Comparison of ENCODE assay signal across 8 mouse cellular contexts in the genomic region with DNA sequence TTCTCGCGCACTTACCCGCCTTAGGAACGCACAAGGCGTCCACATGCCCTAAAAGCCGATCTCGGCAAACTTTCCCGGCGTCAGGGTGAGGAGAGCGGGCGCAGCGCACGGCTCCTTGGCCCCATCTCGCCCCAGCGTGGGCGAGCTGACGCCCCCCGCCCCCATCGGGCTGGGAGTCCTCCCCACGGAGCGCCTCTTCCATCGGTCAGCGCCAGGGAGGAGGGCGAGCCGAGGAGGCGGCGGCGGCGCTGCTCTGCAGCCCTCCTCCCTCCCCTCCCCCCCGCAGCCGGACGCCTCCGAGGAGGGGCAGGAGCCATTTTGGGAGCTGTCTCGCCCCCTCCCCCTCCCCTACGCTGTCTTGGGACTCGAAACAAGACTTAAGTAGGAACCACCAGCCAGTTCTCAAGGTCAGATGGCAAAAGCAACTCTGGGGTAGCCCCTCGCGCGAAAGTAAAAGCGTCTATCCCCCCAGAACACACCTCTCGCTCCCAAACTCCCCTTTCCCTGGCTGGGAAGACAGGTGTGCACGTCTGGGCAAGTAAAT. TPM values are rescaled to one million over a fixed set of nuclear protein-coding genes. Genes with fewer than 3 reads are reported as not detected.
DNase-seq lines count a peak whose midpoint lies in the region; ATAC-seq lines count a peak whose summit lies in the region.

No protein-coding gene starts in this region.

- H3K36me3 ChIP-seq in intestine, embryonic 16.5 days (ENCODE audit: control insufficient read depth, insufficient read depth, low read length): peaks cover 31% of the 10 kb centered on the region
- peaks cover 43% of the 10 kb centered on the region for H3K36me3 ChIP-seq in limb, embryonic 10.5 days
- H3K36me3 ChIP-seq in midbrain, embryonic 12.5 days: peaks cover 25% of the 10 kb centered on the region

- peak overlapping the region; percentile 72 for H3K4me2 ChIP-seq in intestine, embryonic 16.5 days (ENCODE audit: low read depth, low read length)
- H3K4me2 ChIP-seq in midbrain, embryonic 12.5 days (replicated peaks): peak overlapping the region; percentile 98

- peak; percentile 92 to 96 for DNase-seq in adrenal gland, adult (ENCODE audit: inconsistent age in 2 of 2, low spot score in 1 of 2)
- peak; percentile 93 for DNase-seq in embryo, embryonic 10.5 days (ENCODE audit: low spot score)
- peak; percentile 96 for DNase-seq in gastrocnemius, postnatal 25 days
- peak; percentile 90 for DNase-seq in limb, embryonic 10.5 days (ENCODE audit: low spot score)
- peak; percentile 66 for DNase-seq in spleen, adult 12 weeks (ENCODE audit: low spot score)

- H3K27ac ChIP-seq in intestine, embryonic 16.5 days (ENCODE audit: low read length): peak overlapping the region; percentile 100
- peak overlapping the region; percentile 100 for H3K27ac ChIP-seq in limb, embryonic 10.5 days
- H3K27ac ChIP-seq in midbrain, embryonic 12.5 days (replicated peaks): peak overlapping the region; percentile 100

- 0% methylated on average over 35 of the region's 42 CpGs for WGBS in intestine, embryonic 16.5 days
- WGBS in limb, embryonic 10.5 days: under 1% methylated on average over 39 of the region's 42 CpGs
- WGBS in midbrain, embryonic 12.5 days: under 1% methylated on average over 38 of the region's 42 CpGs

- peak overlapping the region; percentile 89 for H3K4me3 ChIP-seq in intestine, embryonic 16.5 days (ENCODE audit: low read length)
- H3K4me3 ChIP-seq in limb, embryonic 10.5 days: peak overlapping the region; percentile 99
- H3K4me3 ChIP-seq in midbrain, embryonic 12.5 days: peak overlapping the region; percentile 99

- no peaks in the 10 kb centered on the region for H3K9me3 ChIP-seq in intestine, embryonic 16.5 days (ENCODE audit: control insufficient read depth, low read length)
- H3K9me3 ChIP-seq in limb, embryonic 10.5 days (replicated peaks): no peaks in the 10 kb centered on the region
- no peaks in the 10 kb centered on the region for H3K9me3 ChIP-seq in midbrain, embryonic 12.5 days

- H3K9ac ChIP-seq in intestine, embryonic 16.5 days (ENCODE audit: low read depth, low read length): peak overlapping the region; percentile 98
- H3K9ac ChIP-seq in midbrain, embryonic 12.5 days (replicated peaks): peak overlapping the region; percentile 98

- H3K27me3 ChIP-seq in intestine, embryonic 16.5 days (replicated peaks; ENCODE audit: control insufficient read depth, insufficient read depth, low read length): no peaks in the 10 kb centered on the region
- no peaks in the 10 kb centered on the region for H3K27me3 ChIP-seq in limb, embryonic 10.5 days (ENCODE audit: low read depth, poor library complexity, severe bottlenecking)
- H3K27me3 ChIP-seq in midbrain, embryonic 12.5 days: no peaks in the 10 kb centered on the region

- H3K4me1 ChIP-seq in intestine, embryonic 16.5 days (ENCODE audit: control insufficient read depth, insufficient read depth, low read length): peaks cover 27% of the 10 kb centered on the region
- peaks cover 29% of the 10 kb centered on the region for H3K4me1 ChIP-seq in limb, embryonic 10.5 days
- peaks cover 31% of the 10 kb centered on the region for H3K4me1 ChIP-seq in midbrain, embryonic 12.5 days

- peak; percentile 6 for ATAC-seq in intestine, embryonic 16.5 days
- ATAC-seq in midbrain, embryonic 12.5 days (ENCODE audit: low FRiP score, low read depth): peak; percentile 10
- ATAC-seq in monocyte, adult 5-6 weeks (replicated peaks; ENCODE audit: insufficient number of reproducible peaks, low FRiP score, low TSS enrichment, poor library complexity, severe bottlenecking): no peak

RNA-seq across cellular contexts. Expression of a gene that starts 0.9 kb away (rescaled TPM):
- total RNA-seq in gastrocnemius, postnatal 25 days (2021): 1 to 10 TPM; 2.8 to 3.1 TPM
- polyA plus RNA-seq in intestine, embryonic 16.5 days (2015; fragmentation: Nextera tagmentation; extraction: Ambion mirVana): 13.4 and 15.3 TPM in 2 replicates
- 4.2 and 5.3 TPM in 2 replicates for polyA plus RNA-seq in limb, embryonic 10.5 days (2016; fragmentation: Nextera tagmentation; extraction: Ambion mirVana)
- 9.8 and 9.9 TPM in 2 replicates for polyA plus RNA-seq in midbrain, embryonic 12.5 days (2016; fragmentation: Nextera tagmentation; extraction: Ambion mirVana)
- total RNA-seq in monocyte, adult 5-6 weeks (2017): 55.9 to 84.5 TPM (median 72.8 TPM) in 3 replicates

RNA-seq across cellular contexts. Expression of a gene that starts 2.2 kb away (rescaled TPM):
- 10 to 100 TPM; 66.7 to 69.1 TPM for total RNA-seq in gastrocnemius, postnatal 25 days (2021)
- polyA plus RNA-seq in intestine, embryonic 16.5 days (2015; fragmentation: Nextera tagmentation; extraction: Ambion mirVana): 72.3 and 73.0 TPM in 2 replicates
- 140 and 145 TPM in 2 replicates for polyA plus RNA-seq in limb, embryonic 10.5 days (2016; fragmentation: Nextera tagmentation; extraction: Ambion mirVana)
- polyA plus RNA-seq in midbrain, embryonic 12.5 days (2016; fragmentation: Nextera tagmentation; extraction: Ambion mirVana): 144 and 148 TPM in 2 replicates
- total RNA-seq in monocyte, adult 5-6 weeks (2017): 374 to 583 TPM (median 393 TPM) in 3 replicates

RNA-seq across cellular contexts. Expression of a gene that starts 22.9 kb away (rescaled TPM):
- total RNA-seq in gastrocnemius, postnatal 25 days (2021): under 1 TPM; 0.28 to 0.67 TPM
- polyA plus RNA-seq in intestine, embryonic 16.5 days (2015; fragmentation: Nextera tagmentation; extraction: Ambion mirVana): 0.87 and 0.99 TPM in 2 replicates
- polyA plus RNA-seq in limb, embryonic 10.5 days (2016; fragmentation: Nextera tagmentation; extraction: Ambion mirVana): 0.18 and 0.40 TPM in 2 replicates
- polyA plus RNA-seq in midbrain, embryonic 12.5 days (2016; fragmentation: Nextera tagmentation; extraction: Ambion mirVana): 0.16 and 0.23 TPM in 2 replicates
- 71.7 to 98.5 TPM (median 90.4 TPM) in 3 replicates for total RNA-seq in monocyte, adult 5-6 weeks (2017)

RNA-seq across cellular contexts. Expression of a gene that starts 28.1 kb away (rescaled TPM):
- total RNA-seq in gastrocnemius, postnatal 25 days (2021): not detected
- polyA plus RNA-seq in intestine, embryonic 16.5 days (2015; fragmentation: Nextera tagmentation; extraction: Ambion mirVana): 0.62 and 0.95 TPM in 2 replicates
- polyA plus RNA-seq in limb, embryonic 10.5 days (2016; fragmentation: Nextera tagmentation; extraction: Ambion mirVana): 0.31 and 0.66 TPM in 2 replicates
- 0.17 and 0.56 TPM in 2 replicates for polyA plus RNA-seq in midbrain, embryonic 12.5 days (2016; fragmentation: Nextera tagmentation; extraction: Ambion mirVana)
- 7.8 to 18.9 TPM (median 17.6 TPM) in 3 replicates for total RNA-seq in monocyte, adult 5-6 weeks (2017)

RNA-seq across cellular contexts. Expression of a gene that starts 32.6 kb away (rescaled TPM):
- 1 to 10 TPM in 1 of 2 experiments, under 1 TPM in 1; 0.43 to 1.2 TPM for total RNA-seq in gastrocnemius, postnatal 25 days (2021)
- 3.0 and 3.6 TPM in 2 replicates for polyA plus RNA-seq in intestine, embryonic 16.5 days (2015; fragmentation: Nextera tagmentation; extraction: Ambion mirVana)
- polyA plus RNA-seq in limb, embryonic 10.5 days (2016; fragmentation: Nextera tagmentation; extraction: Ambion mirVana): 0.18 and 0.51 TPM in 2 replicates
- 0.16 and 0.73 TPM in 2 replicates for polyA plus RNA-seq in midbrain, embryonic 12.5 days (2016; fragmentation: Nextera tagmentation; extraction: Ambion mirVana)
- total RNA-seq in monocyte, adult 5-6 weeks (2017): 48.2 to 62.0 TPM (median 61.5 TPM) in 3 replicates
